Mouse (Mus musculus) ES-E14 (cell line): ENCODE measurements around the gene E2f1.

Experiments
- CHD2 ChIP-seq: IDR thresholded peaks from 2 replicates; pipeline ENCODE4 v1.6.1; 2014; ENCODE audit warnings: mild to moderate bottlenecking, low read depth, low read length, inconsistent platforms
- HCFC1 ChIP-seq: IDR thresholded peaks from 2 replicates; pipeline ENCODE4 v1.6.1; 2012; ENCODE audit warnings: low read length, inconsistent platforms, borderline replicate concordance; ENCODE audit not compliant: insufficient read depth
- MAFK ChIP-seq: IDR thresholded peaks from 2 replicates; pipeline ENCODE4 v1.6.1; 2014; ENCODE audit warnings: mild to moderate bottlenecking, low read depth, low read length, inconsistent platforms; ENCODE audit not compliant: insufficient read depth
- ZC3H11A ChIP-seq: IDR thresholded peaks from 2 replicates; pipeline ENCODE4 v1.6.1; 2012; ENCODE audit warnings: low read depth, mild to moderate bottlenecking, inconsistent platforms, low read length, borderline replicate concordance
- ZNF384 ChIP-seq: IDR thresholded peaks from 2 replicates; pipeline ENCODE4 v1.6.1; 2012; ENCODE audit warnings: low read depth, low read length, inconsistent platforms

DNA sequence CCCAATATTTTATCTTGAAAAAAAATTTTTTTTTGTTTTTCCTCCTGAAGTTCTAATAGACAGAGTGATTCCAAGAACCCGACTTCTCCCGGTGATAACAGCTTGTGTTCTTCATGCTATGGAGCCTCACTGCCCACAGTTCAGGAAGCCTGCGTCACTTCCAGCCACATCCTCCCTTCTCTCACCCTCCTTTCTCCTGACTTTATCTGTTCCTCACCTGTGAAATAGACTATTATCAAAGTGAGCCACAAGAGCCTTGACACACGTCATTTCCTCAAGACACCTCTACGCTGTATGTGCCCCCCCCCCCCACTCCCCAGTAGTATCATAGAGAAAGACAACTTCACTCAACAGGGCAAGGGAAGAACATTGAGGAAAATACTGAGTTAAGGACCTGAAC is 46.0 kb upstream of the E2f1 start:
- TF ChIP-seq HCFC1 (no peak), ZNF384 (no peak), ZC3H11A (no peak), MAFK (no peak), CHD2 (no peak)
